ENCODE assay signal across 21 mouse cellular contexts in the genomic region with DNA sequence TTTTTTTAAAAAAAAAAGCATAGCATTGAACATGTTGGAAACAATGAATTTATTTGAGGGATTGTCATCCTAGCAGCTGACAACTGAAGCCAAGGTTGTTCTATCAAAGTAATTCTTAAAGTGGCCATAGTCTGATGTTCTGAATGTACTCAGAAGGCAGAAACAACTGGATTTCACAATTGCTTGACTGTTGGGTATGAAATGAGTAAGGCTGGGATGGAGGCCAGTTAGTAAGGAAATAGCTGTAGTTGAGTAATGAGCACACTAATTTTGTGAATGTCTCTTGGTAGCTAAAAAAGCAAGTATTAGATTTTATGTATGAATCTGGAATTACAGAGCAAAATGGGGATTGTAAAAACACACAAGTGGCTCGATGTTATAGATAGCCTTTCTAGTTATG. TPM values are rescaled to one million over a fixed set of nuclear protein-coding genes. Genes with fewer than 3 reads are reported as not detected.
"Had no signal": no experiment of that assay in that cellular context is flagged by ENCODE, and none has a peak within 500 bp of the region (broad histone marks: within the 10 kb centered on the region; RNA-seq: fewer than 3 reads in every experiment).

No protein-coding gene starts in this region.

- H3K4me3 ChIP-seq: kidney, embryonic 15.5 days; left cerebral cortex, adult 2 months; limb, embryonic 15.5 days; liver, embryonic 12.5 days; midbrain, embryonic 10.5 days; myocyte; neural tube, embryonic 15.5 days had no signal

- DNase-seq: kidney, postnatal 14 days; lung, embryonic 14.5 days; lung, postnatal 14 days; midbrain, embryonic 14.5 days; right cerebral cortex, postnatal 4 days; spleen, adult 18-20 months; thymus, adult 18-20 months; thymus, postnatal 14 days had no signal

- H3K27ac ChIP-seq: kidney, embryonic 15.5 days; left cerebral cortex, adult 2 months; limb, embryonic 15.5 days; liver, embryonic 12.5 days; midbrain, embryonic 10.5 days; neural tube, embryonic 15.5 days had no signal

- H3K4me1 ChIP-seq: kidney, embryonic 15.5 days; liver, embryonic 12.5 days; midbrain, embryonic 10.5 days; neural tube, embryonic 15.5 days had no signal

- ATAC-seq: liver, embryonic 12.5 days had no signal

- H3K9me3 ChIP-seq: kidney, embryonic 15.5 days; limb, embryonic 15.5 days; liver, embryonic 12.5 days; midbrain, embryonic 10.5 days; neural tube, embryonic 15.5 days had no signal

- H3K9ac ChIP-seq: kidney, embryonic 15.5 days; limb, embryonic 15.5 days; liver, embryonic 12.5 days; lung, embryonic 14.5 days; neural tube, embryonic 15.5 days had no signal

- H3K4me2 ChIP-seq: kidney, embryonic 15.5 days; limb, embryonic 15.5 days; liver, embryonic 12.5 days; lung, embryonic 14.5 days; neural tube, embryonic 15.5 days had no signal

- H3K36me3 ChIP-seq: kidney, embryonic 15.5 days; limb, embryonic 15.5 days; liver, embryonic 12.5 days; midbrain, embryonic 10.5 days; neural tube, embryonic 15.5 days had no signal

- H3K27me3 ChIP-seq: kidney, embryonic 15.5 days; limb, embryonic 15.5 days; liver, embryonic 12.5 days; neural tube, embryonic 15.5 days had no signal

RNA-seq across cellular contexts. Expression of a gene that starts 41.5 kb away (rescaled TPM):
- total RNA-seq: layer of hippocampus, postnatal 25 days; left cerebral cortex, adult 2 months; left cerebral cortex, postnatal 25 days; megakaryocyte, adult 5-6 weeks had no signal
- polyA plus RNA-seq: limb, embryonic 11.5 days; limb, embryonic 15.5 days; lung, embryonic 14.5 days; midbrain, embryonic 10.5 days; midbrain, embryonic 14.5 days; myocyte; neural tube, embryonic 11.5 days; neural tube, embryonic 15.5 days; stomach, embryonic 14.5 days had no signal
